Mouse (Mus musculus) hindbrain, embryonic 16.5 days (tissue): Measurements from ENCODE around the gene Mpzl3. TPM values are rescaled to one million over a fixed set of nuclear protein-coding genes. Genes with fewer than 3 reads are reported as not detected.

ENCODE experiments used
- ATAC-seq: fragments of 200-750 bp; cut with Nextera tagmentation; 2 replicates; pipeline ENCODE4 v1.8.0; 2017; ENCODE audit warnings: moderate TSS enrichment, moderate library complexity
- H3K27ac ChIP-seq: fragments of 300-500 bp; sonication (generic); 2 replicates; pipeline ENCODE4 v1.5.1; 2014; ENCODE audit warnings: low read depth, mild to moderate bottlenecking, control low read depth, low read length, moderate library complexity
- H3K27me3 ChIP-seq: fragments of 300-500 bp; sonication (generic); replicated peaks from 2 replicates; pipeline ENCODE4 v1.6.1; 2014; ENCODE audit warnings: low read length; ENCODE audit not compliant: control insufficient read depth, insufficient read depth
- H3K36me3 ChIP-seq: fragments of 300-500 bp; sonication (generic); 2 replicates; pipeline ENCODE4 v1.6.1; 2014; ENCODE audit warnings: mild to moderate bottlenecking, low read length, moderate library complexity, mixed read lengths; ENCODE audit not compliant: control insufficient read depth, insufficient read depth
- H3K4me1 ChIP-seq: fragments of 300-500 bp; sonication (generic); 2 replicates; pipeline ENCODE4 v1.6.1; 2014; ENCODE audit warnings: low read depth, low read length; ENCODE audit not compliant: control insufficient read depth, insufficient read depth
- H3K4me2 ChIP-seq: fragments of 300-500 bp; sonication (generic); 2 replicates; pipeline ENCODE4 v1.6.1; 2014; ENCODE audit warnings: mild to moderate bottlenecking, low read length, control low read depth, moderate library complexity
- H3K4me3 ChIP-seq: fragments of 300-500 bp; sonication (generic); 2 replicates; pipeline ENCODE4 v1.5.1; 2014; ENCODE audit warnings: mild to moderate bottlenecking, low read length, control low read depth, moderate library complexity
- H3K9ac ChIP-seq: fragments of 300-500 bp; sonication (generic); 2 replicates; pipeline ENCODE4 v1.6.1; 2014; ENCODE audit warnings: low read depth, mild to moderate bottlenecking, control low read depth, low read length, moderate library complexity
- H3K9me3 ChIP-seq: fragments of 300-500 bp; sonication (generic); 2 replicates; pipeline ENCODE4 v1.6.1; 2014; ENCODE audit warnings: mild to moderate bottlenecking, low read length, moderate library complexity; ENCODE audit not compliant: control insufficient read depth
- WGBS: fragments of 180-500 bp; shearing (Covaris S2); extraction: QIAGEN DNeasy Blood & Tissue Kit; methylation state at CpG from one replicate; pipeline ENCODE4 v1.1.7; 2014; 5-methylcytosine and 5-hydroxymethylcytosine counted together
- polyA plus RNA-seq: library from polyadenylated mRNA; unstranded; fragments of >200 nt; fragmentation: Nextera tagmentation; extraction: Ambion mirVana; gene quantifications from 2 replicates; pipeline ENCODE4 v1.2.1, GENCODE M21; 2015

Gene Mpzl3
- 1.0 and 1.2 TPM in 2 replicates for polyA plus RNA-seq

- peaks cover 25% of the 10 kb centered on the region for H3K27me3 ChIP-seq
- peak within 1 kb of the TSS; percentile 99 for H3K27ac ChIP-seq
- H3K36me3 ChIP-seq: no peaks in the 10 kb centered on the region
- H3K9ac ChIP-seq: peak within 1 kb of the TSS; percentile 73
- peak within 1 kb of the TSS; percentile 61 for H3K4me2 ChIP-seq
- peaks cover 2% of the 10 kb centered on the region; the same call in 1 of the 2 replicates for H3K4me1 ChIP-seq
- peak; percentile 99 for ATAC-seq
- under 1% methylated on average over 31 of the region's 33 CpGs for WGBS
- peak within 1 kb of the TSS; percentile 78 for H3K4me3 ChIP-seq
- H3K9me3 ChIP-seq: no peaks in the 10 kb centered on the region
Measured at GRCm38 (mm10) chr9:45055082-45055713, at the start of gene Mpzl3. Gene Mpzl3 (plus strand): TSS chr9:45055186.

- H3K4me3 ChIP-seq: no peak overlapping the region
- WGBS: 79% methylated on average over 12 of the region's 12 CpGs
- ATAC-seq: no peak
Measured at GRCm38 (mm10) chr9:45007404-45007803, 47.6 kb upstream of the Mpzl3 start.

GRCm38 (mm10) chr9:45008342-45008741, 46.6 kb upstream of the Mpzl3 start:
- WGBS: 58% methylated on average over 4 of the region's 4 CpGs
- Histone ChIP-seq H3K4me3 (no peak overlapping the region), H3K27me3 (no peaks in the 10 kb centered on the region), H3K27ac (no peak overlapping the region), H3K4me2 (no peak overlapping the region), H3K4me1 (no peaks in the 10 kb centered on the region), H3K9me3 (no peaks in the 10 kb centered on the region), H3K36me3 (no peaks in the 10 kb centered on the region), H3K9ac (no peak overlapping the region)
- no peak for ATAC-seq

More at GRCm38 (mm10) chr9:45007404-45007803, 47.6 kb upstream of the Mpzl3 start:
- H3K4me2 ChIP-seq: no peak overlapping the region
- no peak overlapping the region for H3K27ac ChIP-seq
- H3K9ac ChIP-seq: no peak overlapping the region
- no peaks in the 10 kb centered on the region for H3K27me3 ChIP-seq
- H3K36me3 ChIP-seq: no peaks in the 10 kb centered on the region
- no peaks in the 10 kb centered on the region for H3K4me1 ChIP-seq
- H3K9me3 ChIP-seq: no peaks in the 10 kb centered on the region

- H3K4me1 ChIP-seq: no peaks in the 10 kb centered on the region
- no peak for ATAC-seq
- no peaks in the 10 kb centered on the region for H3K9me3 ChIP-seq
- H3K4me2 ChIP-seq: no peak within 1 kb of the TSS
- no peak within 1 kb of the TSS for H3K27ac ChIP-seq
- no peak within 1 kb of the TSS for H3K9ac ChIP-seq
- 85% methylated on average over 19 of the region's 19 CpGs for WGBS
- H3K36me3 ChIP-seq: no peaks in the 10 kb centered on the region
- no peaks in the 10 kb centered on the region for H3K27me3 ChIP-seq
- no peak within 1 kb of the TSS for H3K4me3 ChIP-seq
Measured at GRCm38 (mm10) chr9:45009180-45010078, 45.6 kb upstream of the Mpzl3 start, which contains the start of gene Cd3e. Gene Cd3e (minus strand): TSS chr9:45009627.

GRCm38 (mm10) chr9:45010461-45010860, 44.5 kb upstream of the Mpzl3 start:
- Histone ChIP-seq H3K4me2 (no peak overlapping the region), H3K4me1 (no peaks in the 10 kb centered on the region), H3K27ac (no peak overlapping the region), H3K4me3 (no peak overlapping the region), H3K9me3 (no peaks in the 10 kb centered on the region), H3K36me3 (no peaks in the 10 kb centered on the region), H3K9ac (no peak overlapping the region), H3K27me3 (no peaks in the 10 kb centered on the region)
- 79% methylated on average over 4 of the region's 4 CpGs for WGBS
- ATAC-seq: no peak

- no peak for ATAC-seq
- Histone ChIP-seq H3K9ac (no peak overlapping the region), H3K36me3 (no peaks in the 10 kb centered on the region), H3K4me3 (no peak overlapping the region), H3K27me3 (no peaks in the 10 kb centered on the region), H3K9me3 (no peaks in the 10 kb centered on the region), H3K4me1 (no peaks in the 10 kb centered on the region), H3K4me2 (no peak overlapping the region), H3K27ac (no peak overlapping the region)
- 49% methylated on average over 6 of the region's 6 CpGs for WGBS
Measured at GRCm38 (mm10) chr9:45011291-45011690, 43.7 kb upstream of the Mpzl3 start.

GRCm38 (mm10) chr9:45014879-45015278, 40.1 kb upstream of the Mpzl3 start:
- Histone ChIP-seq H3K4me2 (no peak overlapping the region), H3K4me3 (no peak overlapping the region), H3K36me3 (no peaks in the 10 kb centered on the region), H3K27ac (no peak overlapping the region), H3K9me3 (no peaks in the 10 kb centered on the region), H3K4me1 (no peaks in the 10 kb centered on the region), H3K9ac (no peak overlapping the region), H3K27me3 (no peaks in the 10 kb centered on the region)
- 47% methylated on average over 2 of the region's 2 CpGs for WGBS
- ATAC-seq: no peak

- Histone ChIP-seq H3K4me1 (no peaks in the 10 kb centered on the region), H3K27ac (no peak overlapping the region), H3K9ac (no peak overlapping the region), H3K4me2 (no peak overlapping the region), H3K36me3 (no peaks in the 10 kb centered on the region), H3K4me3 (no peak overlapping the region), H3K9me3 (no peaks in the 10 kb centered on the region), H3K27me3 (no peaks in the 10 kb centered on the region)
- ATAC-seq: no peak
- WGBS: 74% methylated on average over 3 of the region's 3 CpGs
Measured at GRCm38 (mm10) chr9:45015841-45016240, 39.1 kb upstream of the Mpzl3 start.

- Histone ChIP-seq H3K4me1 (no peaks in the 10 kb centered on the region), H3K27me3 (no peaks in the 10 kb centered on the region), H3K27ac (no peak overlapping the region), H3K4me3 (no peak overlapping the region), H3K9ac (no peak overlapping the region), H3K9me3 (no peaks in the 10 kb centered on the region), H3K36me3 (no peaks in the 10 kb centered on the region), H3K4me2 (no peak overlapping the region)
- no peak for ATAC-seq
- 79% methylated on average over 11 of the region's 11 CpGs for WGBS
Measured at GRCm38 (mm10) chr9:45018031-45018430, 37.0 kb upstream of the Mpzl3 start.
